Mouse (Mus musculus) lung, embryonic 14.5 days (tissue): ENCODE measurements around the gene Chit1. TPM values are rescaled to one million over a fixed set of nuclear protein-coding genes. Genes with fewer than 3 reads are reported as not detected.

Experiments used
- ATAC-seq: fragments of 200-750 bp; cut with Nextera tagmentation; 2 replicates; pipeline ENCODE4 v1.8.0; 2017; ENCODE audit warnings: mild to moderate bottlenecking, moderate TSS enrichment, moderate library complexity; ENCODE audit not compliant: insufficient read depth
- DNase-seq: peaks from one replicate; pipeline ENCODE4 v3.0.0-alpha.2; 2015
- H3K27ac ChIP-seq: fragments of 300-500 bp; sonication (generic); 2 replicates; pipeline ENCODE4 v1.5.1; 2014; ENCODE audit warnings: low read depth, mild to moderate bottlenecking, moderate library complexity
- H3K27me3 ChIP-seq: fragments of 300-500 bp; sonication (generic); 2 replicates; pipeline ENCODE4 v1.6.1; 2014; ENCODE audit warnings: low read length, control low read depth; ENCODE audit not compliant: insufficient read depth
- H3K36me3 ChIP-seq: fragments of 300-500 bp; sonication (generic); 2 replicates; pipeline ENCODE4 v1.6.1; 2014; ENCODE audit warnings: control low read depth; ENCODE audit not compliant: insufficient read depth
- H3K4me1 ChIP-seq: fragments of 300-500 bp; sonication (generic); 2 replicates; pipeline ENCODE4 v1.6.1; 2014; ENCODE audit warnings: antibody characterized with exemption, control low read depth; ENCODE audit not compliant: insufficient read depth
- H3K4me2 ChIP-seq: fragments of 300-500 bp; sonication (generic); 2 replicates; pipeline ENCODE4 v1.6.1; 2014; ENCODE audit warnings: mild to moderate bottlenecking
- H3K4me3 ChIP-seq: fragments of 300-500 bp; sonication (generic); 2 replicates; pipeline ENCODE4 v1.5.1; 2014; ENCODE audit warnings: low read depth, low read length
- H3K9ac ChIP-seq: fragments of 300-500 bp; sonication (generic); 2 replicates; pipeline ENCODE4 v1.6.1; 2014
- H3K9me3 ChIP-seq: fragments of 300-500 bp; sonication (generic); 2 replicates; pipeline ENCODE4 v1.6.1; 2016; ENCODE audit warnings: low read depth, low read length, control low read depth
- CTCF ChIP-seq: IDR thresholded peaks from 2 replicates; pipeline ENCODE4 v1.5.1; 2016; ENCODE audit warnings: antibody characterized with exemption, low read depth
- WGBS: fragments of 180-500 bp; shearing (Covaris S2); extraction: QIAGEN DNeasy Blood & Tissue Kit; methylation state at CpG from one replicate; pipeline ENCODE4 v1.1.7; 2014; 5-methylcytosine and 5-hydroxymethylcytosine counted together
- polyA plus RNA-seq: library from polyadenylated mRNA; unstranded; fragments of >200 nt; fragmentation: Nextera tagmentation; extraction: Ambion mirVana; gene quantifications from 2 replicates; pipeline ENCODE4 v1.2.1, GENCODE M21; 2014

The Chit1 gene
- polyA plus RNA-seq, 1 experiment from 2014 or later: not detected

DNA sequence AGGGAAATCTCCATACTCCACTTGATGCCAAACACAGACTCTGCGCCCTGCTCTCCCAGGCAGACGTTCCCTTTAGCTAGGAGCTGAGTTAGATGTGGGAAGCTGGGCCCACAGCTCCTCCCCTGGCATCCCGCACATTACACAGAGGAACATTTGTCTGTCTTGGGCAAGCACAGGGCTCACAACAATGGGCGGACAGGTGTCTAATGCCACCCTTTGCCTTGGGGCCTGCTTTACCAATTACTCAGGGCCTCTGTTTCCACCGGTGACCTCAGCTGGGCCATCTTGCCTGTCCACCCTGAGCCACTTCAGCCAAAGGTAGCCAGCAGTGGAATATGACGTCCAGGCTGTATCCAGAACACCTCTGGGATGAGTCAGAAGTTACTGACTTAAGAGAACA is 50.4 kb downstream of the Chit1 start:
- H3K4me1 ChIP-seq: no peaks in the 10 kb centered on the region
- ATAC-seq (no peak), DNase-seq (no peak)
- 72% methylated on average over 6 of the region's 6 CpGs for WGBS
- no peak overlapping the region for H3K4me3 ChIP-seq
- H3K9me3 ChIP-seq: no peaks in the 10 kb centered on the region
- no peaks in the 10 kb centered on the region for H3K27me3 ChIP-seq
- TF ChIP-seq CTCF: no peak
- H3K9ac ChIP-seq: no peak overlapping the region
- H3K4me2 ChIP-seq: no peak overlapping the region
- H3K36me3 ChIP-seq: no peaks in the 10 kb centered on the region
- no peak overlapping the region for H3K27ac ChIP-seq

DNA sequence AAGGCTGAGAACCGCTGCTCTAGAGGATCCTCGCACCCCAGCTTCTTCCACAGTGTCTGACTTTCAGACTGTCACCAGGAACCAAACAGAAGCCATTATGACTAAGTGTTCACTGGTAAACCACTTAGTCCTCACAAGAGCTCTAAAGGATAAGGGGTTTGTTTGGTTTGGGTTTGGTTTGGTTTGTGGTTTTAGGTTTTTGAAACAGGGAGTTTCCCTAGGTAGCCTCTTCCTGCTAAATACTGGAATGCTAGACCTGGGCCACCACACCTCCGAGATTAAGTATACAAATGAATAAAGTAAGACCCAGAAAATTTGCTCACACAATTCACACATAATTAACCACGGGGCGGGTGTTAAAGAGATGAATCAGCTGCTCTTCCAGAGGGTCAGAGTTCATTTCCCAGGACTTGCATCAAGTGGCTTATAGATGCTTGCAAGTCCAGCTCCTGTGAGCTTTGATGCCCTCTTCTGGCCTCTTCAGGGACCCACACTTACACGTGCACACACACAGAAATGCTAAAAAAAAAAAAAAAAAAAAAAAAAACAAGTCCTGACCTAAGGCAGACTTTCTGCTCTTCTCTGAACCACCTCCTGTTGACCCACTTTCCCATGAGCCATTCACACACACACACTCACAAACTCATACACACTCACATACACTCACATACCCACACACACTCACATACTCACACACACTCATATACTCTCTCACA is 51.6 kb downstream of the Chit1 start:
- TF ChIP-seq CTCF: no peak

DNA sequence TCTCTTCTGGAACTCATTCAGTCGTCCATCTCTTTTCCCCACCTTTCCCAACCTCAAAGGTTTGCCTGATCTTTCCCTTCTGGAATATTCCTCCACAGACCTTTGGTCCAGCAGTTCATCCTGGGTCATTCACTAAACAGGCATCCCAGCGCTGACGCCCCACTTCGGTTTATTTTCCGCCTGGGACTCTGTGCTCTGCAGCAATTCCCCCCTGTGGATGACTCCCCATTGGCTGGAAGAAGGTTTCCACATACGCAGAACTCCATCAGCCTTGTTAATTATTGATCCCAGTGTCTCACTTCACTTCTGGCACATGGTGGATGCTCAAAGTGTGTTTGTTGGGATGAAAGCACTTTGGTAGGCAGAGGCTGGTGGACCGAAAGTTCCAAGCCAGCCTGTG is 52.4 kb downstream of the Chit1 start:
- TF ChIP-seq CTCF: no peak
- H3K27ac ChIP-seq: no peak overlapping the region

More for the DNA sequence above, 51.6 kb downstream of the Chit1 start:
- ATAC-seq: no peak
- H3K9me3 ChIP-seq: no peaks in the 10 kb centered on the region
- DNase-seq: no peak
- H3K27me3 ChIP-seq: no peaks in the 10 kb centered on the region
- H3K4me2 ChIP-seq: no peak overlapping the region
- H3K4me3 ChIP-seq: no peak overlapping the region
- no peak overlapping the region for H3K27ac ChIP-seq
- whole genome bisulfite sequencing: 61% methylated on average over 6 of the region's 6 CpGs
- H3K4me1 ChIP-seq: no peaks in the 10 kb centered on the region
- no peaks in the 10 kb centered on the region for H3K36me3 ChIP-seq
- no peak overlapping the region for H3K9ac ChIP-seq

DNA sequence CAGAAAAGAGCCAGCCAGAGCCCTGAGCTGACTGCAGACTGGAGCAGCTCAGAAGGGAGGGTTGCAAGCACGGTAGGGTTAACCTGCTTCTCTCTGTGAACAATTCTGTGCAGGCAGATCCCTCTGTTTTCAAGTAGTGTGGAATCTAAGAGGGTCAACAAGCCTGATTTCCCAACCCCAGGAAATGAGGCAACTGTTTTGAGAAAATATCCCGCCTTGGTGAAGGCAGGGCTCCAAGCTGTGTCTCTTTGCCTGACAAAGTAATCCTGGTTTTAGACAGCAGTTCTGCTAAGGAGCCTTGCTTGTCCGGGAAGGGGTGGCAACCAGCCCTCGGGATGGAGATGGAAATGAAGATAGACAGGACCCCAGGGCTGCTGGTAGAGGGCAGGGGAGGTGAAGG is 53.4 kb downstream of the Chit1 start:
- Histone ChIP-seq H3K27me3 (no peaks in the 10 kb centered on the region), H3K9me3 (no peaks in the 10 kb centered on the region), H3K36me3 (no peaks in the 10 kb centered on the region), H3K4me2 (no peak overlapping the region), H3K4me1 (no peaks in the 10 kb centered on the region), H3K27ac (no peak overlapping the region), H3K4me3 (no peak overlapping the region), H3K9ac (no peak overlapping the region)
- 56% methylated on average over 4 of the region's 4 CpGs for WGBS
- DNase-seq (no peak), ATAC-seq (no peak)
- no peak for TF ChIP-seq CTCF

More for the DNA sequence above, 52.4 kb downstream of the Chit1 start:
- 88% methylated on average over 7 of the region's 7 CpGs for WGBS
- Histone ChIP-seq H3K4me3 (no peak overlapping the region), H3K9ac (no peak overlapping the region), H3K4me2 (no peak overlapping the region), H3K4me1 (no peaks in the 10 kb centered on the region), H3K27me3 (no peaks in the 10 kb centered on the region), H3K36me3 (no peaks in the 10 kb centered on the region), H3K9me3 (no peaks in the 10 kb centered on the region)
- DNase-seq (no peak), ATAC-seq (no peak)

DNA sequence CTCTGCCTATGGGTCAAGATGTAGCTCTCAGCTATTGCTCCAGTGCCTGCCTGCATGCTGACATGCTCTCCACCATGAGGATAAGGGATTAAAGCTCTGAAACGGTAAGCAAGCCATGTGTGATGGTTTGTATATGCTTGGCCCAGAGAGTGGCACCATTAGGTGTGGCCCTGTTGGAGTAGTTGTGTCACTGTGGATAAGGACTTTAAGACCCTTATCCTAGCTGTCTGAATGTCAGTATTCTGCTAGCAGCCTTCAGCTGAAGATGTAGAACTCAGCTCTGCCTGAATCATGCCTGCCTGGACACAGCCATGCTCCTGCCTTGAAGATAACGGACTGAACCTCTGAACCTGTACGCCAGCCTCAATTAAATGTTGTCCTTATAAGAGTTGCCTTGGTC is 55.5 kb downstream of the Chit1 start:
- no peaks in the 10 kb centered on the region for H3K36me3 ChIP-seq
- H3K4me3 ChIP-seq: no peak overlapping the region
- H3K4me1 ChIP-seq: no peaks in the 10 kb centered on the region
- no peak overlapping the region for H3K27ac ChIP-seq
- 87% methylated on average over 3 of the region's 3 CpGs for WGBS
- no peak overlapping the region for H3K9ac ChIP-seq
- no peak overlapping the region for H3K4me2 ChIP-seq
- H3K9me3 ChIP-seq: no peaks in the 10 kb centered on the region
- ATAC-seq (no peak), DNase-seq (no peak)
- no peak for TF ChIP-seq CTCF
- H3K27me3 ChIP-seq: no peaks in the 10 kb centered on the region

DNA sequence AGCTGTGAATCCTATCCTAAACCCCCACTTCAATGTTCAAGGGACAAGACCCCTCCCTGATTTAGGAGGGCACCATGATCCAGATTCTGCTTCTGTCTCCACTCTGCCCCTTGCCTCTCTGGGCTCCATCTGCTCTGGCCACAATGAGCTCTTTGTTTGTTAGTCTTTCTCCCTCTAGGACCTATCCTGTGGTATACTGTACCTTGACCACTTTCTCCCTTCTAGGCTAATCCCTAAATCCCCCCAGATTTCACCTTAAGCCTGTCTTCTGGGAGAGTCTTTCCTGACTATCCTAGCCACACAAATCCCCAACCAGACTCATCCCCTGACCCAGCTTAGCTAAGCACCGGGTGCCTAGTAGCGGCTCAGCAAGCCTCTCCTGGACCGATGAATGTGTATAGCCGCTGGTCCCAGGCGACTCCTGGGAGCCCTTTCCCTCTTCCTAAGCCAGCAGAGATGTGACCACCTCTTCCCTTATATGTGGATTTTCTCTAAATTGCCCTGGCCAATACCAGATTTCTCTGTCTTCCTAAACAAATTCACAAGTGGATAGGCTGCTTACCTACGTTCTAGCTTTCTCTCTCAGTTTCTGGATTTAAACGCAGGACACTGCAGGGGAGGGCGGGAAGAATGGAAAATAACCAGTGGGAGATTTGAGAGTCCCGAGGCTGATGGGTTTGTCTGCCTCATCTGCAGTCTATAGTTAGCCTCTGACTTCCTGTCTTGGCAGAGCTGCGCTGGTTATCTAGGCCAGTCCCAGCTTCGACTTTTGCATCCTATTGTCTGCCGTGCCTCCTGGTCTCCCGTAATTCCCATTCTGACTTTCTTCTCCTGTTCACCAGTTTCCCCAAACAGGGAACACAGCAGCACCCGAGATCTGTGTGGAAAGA is 56.6 kb downstream of the Chit1 start:
- ATAC-seq: no peak
- Histone ChIP-seq H3K4me2 (no peak overlapping the region), H3K9me3 (no peaks in the 10 kb centered on the region), H3K9ac (no peak overlapping the region), H3K4me3 (no peak overlapping the region), H3K36me3 (no peaks in the 10 kb centered on the region), H3K27me3 (no peaks in the 10 kb centered on the region), H3K4me1 (no peaks in the 10 kb centered on the region), H3K27ac (no peak overlapping the region)
- TF ChIP-seq CTCF: no peak
- peak; percentile 9 for DNase-seq
- WGBS: 52% methylated on average over 14 of the region's 14 CpGs

DNA sequence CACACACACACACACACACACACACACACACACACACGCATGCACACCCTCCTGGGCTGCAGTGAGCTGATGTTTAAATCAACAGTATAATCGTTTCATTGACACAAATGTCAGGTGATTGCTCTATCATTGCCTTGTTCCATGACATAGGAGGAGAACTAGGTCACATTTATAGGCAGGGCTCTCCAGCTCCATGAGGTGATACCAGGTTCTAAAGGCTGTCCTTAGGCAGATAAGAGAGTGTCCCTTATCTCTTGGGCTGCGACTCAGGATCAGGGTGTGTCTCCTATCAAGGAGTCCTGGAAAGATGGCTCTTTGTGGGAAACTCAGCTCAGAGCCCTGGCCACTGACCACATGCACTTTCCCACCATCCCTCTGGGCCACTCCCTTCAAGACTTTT is 57.5 kb downstream of the Chit1 start:
- H3K4me2 ChIP-seq: no peak overlapping the region
- 58% methylated on average over 3 of the region's 3 CpGs for WGBS
- no peak for TF ChIP-seq CTCF
- no peaks in the 10 kb centered on the region for H3K27me3 ChIP-seq
- no peaks in the 10 kb centered on the region for H3K36me3 ChIP-seq
- no peaks in the 10 kb centered on the region for H3K9me3 ChIP-seq
- no peak overlapping the region for H3K9ac ChIP-seq
- no peaks in the 10 kb centered on the region for H3K4me1 ChIP-seq
- H3K4me3 ChIP-seq: no peak overlapping the region
- no peak overlapping the region for H3K27ac ChIP-seq
- DNase-seq: no peak
- no peak for ATAC-seq
